Comparison of ENCODE assay signal across 39 mouse cellular contexts in the genomic region with DNA sequence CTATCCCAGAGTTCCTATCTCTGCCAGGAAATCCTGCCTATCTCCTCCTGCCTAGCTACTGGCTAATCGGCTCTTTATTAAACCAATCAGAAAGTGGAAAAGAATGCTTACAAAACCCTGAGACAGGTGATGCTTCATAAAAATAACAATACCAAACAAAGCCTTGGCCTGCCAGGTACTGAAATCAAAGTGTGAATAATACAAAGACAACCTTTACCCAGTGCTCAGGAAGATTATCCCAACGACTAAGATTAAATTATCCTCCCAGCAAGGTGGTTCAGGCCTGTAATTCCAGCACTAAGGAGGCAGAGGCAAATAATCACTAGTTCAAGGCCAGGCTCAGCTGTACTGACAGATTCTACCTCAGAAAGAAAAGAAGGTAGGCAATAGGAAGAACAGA. TPM values are rescaled to one million over a fixed set of nuclear protein-coding genes. Genes with fewer than 3 reads are reported as not detected.
"Had no signal": no experiment of that assay in that cellular context is flagged by ENCODE, and none has a peak within 500 bp of the region (broad histone marks: within the 10 kb centered on the region; RNA-seq: fewer than 3 reads in every experiment).

No protein-coding gene starts in this region.

- H3K4me2 ChIP-seq: heart, embryonic 12.5 days; hindbrain, embryonic 12.5 days; hindbrain, embryonic 14.5 days; intestine, embryonic 15.5 days; limb, embryonic 12.5 days had no signal

- H3K27me3 ChIP-seq: heart, embryonic 12.5 days; hindbrain, embryonic 12.5 days; intestine, embryonic 15.5 days; limb, embryonic 12.5 days had no signal

- H3K4me3 ChIP-seq: heart, adult 2 months; heart, embryonic 12.5 days; hindbrain, embryonic 10.5 days; hindbrain, embryonic 12.5 days; intestine, embryonic 15.5 days; layer of hippocampus, adult 2 months; limb, embryonic 10.5 days; limb, embryonic 12.5 days had no signal

- H3K36me3 ChIP-seq: hindbrain, embryonic 12.5 days; intestine, embryonic 15.5 days had no signal

- DNase-seq: gastrocnemius, postnatal 14 days; gastrocnemius, postnatal 36 days; heart, adult 11 months; heart, adult 2 months; heart, postnatal 10 days; heart, postnatal 4 days; kidney, adult 18-20 months; kidney, adult 8-10 months; kidney, postnatal 10 days; kidney, postnatal 25 days; kidney, postnatal 4 days; liver; liver, postnatal 0 days had no signal

- H3K9ac ChIP-seq: heart, embryonic 12.5 days; hindbrain, embryonic 12.5 days; hindbrain, embryonic 14.5 days; intestine, embryonic 15.5 days; limb, embryonic 12.5 days; liver, embryonic 14.5 days; liver, postnatal 0 days had no signal

- H3K9me3 ChIP-seq: heart, embryonic 12.5 days; hindbrain, embryonic 10.5 days; hindbrain, embryonic 12.5 days; intestine, embryonic 15.5 days; limb, embryonic 10.5 days; limb, embryonic 12.5 days had no signal

- H3K27ac ChIP-seq: heart, adult 2 months; hindbrain, embryonic 10.5 days; hindbrain, embryonic 12.5 days; hindbrain, embryonic 14.5 days; intestine, embryonic 15.5 days; layer of hippocampus, adult 2 months; limb, embryonic 10.5 days; limb, embryonic 12.5 days; liver, embryonic 14.5 days had no signal

- ATAC-seq: hindbrain, embryonic 16.5 days; inflammation-experienced regulatory T-cells, adult 6 months; intestine, embryonic 15.5 days; intestine, postnatal 0 days; liver, postnatal 0 days had no signal

- H3K4me1 ChIP-seq: heart, embryonic 12.5 days; hindbrain, embryonic 10.5 days; hindbrain, embryonic 12.5 days; intestine, embryonic 15.5 days; limb, embryonic 10.5 days; limb, embryonic 12.5 days had no signal

RNA-seq across cellular contexts. Expression of a gene that starts 54.3 kb away (rescaled TPM):
- total RNA-seq: gastrocnemius, adult 18-20 months; gastrocnemius, adult 8-10 months; gastrocnemius, postnatal 14 days; gastrocnemius, postnatal 36 days; heart, adult 2 months; heart, postnatal 10 days; heart, postnatal 25 days; heart, postnatal 4 days; layer of hippocampus, adult 2 months; layer of hippocampus, postnatal 10 days; layer of hippocampus, postnatal 25 days; left cerebral cortex, adult 8-10 months; left cerebral cortex, postnatal 10 days; left cerebral cortex, postnatal 25 days had no signal
- polyA plus RNA-seq: gonadal fat pad, adult 2 months; heart, adult 2 months; heart, embryonic 12.5 days; heart, embryonic 14.5 days; heart, embryonic 16.5 days; hindbrain, embryonic 10.5 days; hindbrain, embryonic 12.5 days; hindbrain, embryonic 14.5 days; hindbrain, embryonic 16.5 days; inflammation-experienced regulatory T-cells, adult 6 months; intestine, embryonic 15.5 days; intestine, postnatal 0 days; kidney, embryonic 14.5 days; kidney, embryonic 16.5 days; limb, embryonic 10.5 days; limb, embryonic 12.5 days; limb, embryonic 14.5 days; liver, embryonic 14.5 days; liver, postnatal 0 days had no signal
